Mouse (Mus musculus) heart, embryonic 14.5 days (tissue): ENCODE measurements at regions not wholly inside any gene's neighbourhood (a gene's known extent, or its start where the extent isn't known, plus 50 kb on each side); places are given as distances from the start of the nearest gene placed in this dataset.

Experiments
- ATAC-seq: fragments of 200-750 bp; cut with Nextera tagmentation; 2 replicates; pipeline ENCODE4 v1.8.0; 2017; ENCODE audit warnings: low read depth, moderate TSS enrichment; ENCODE audit not compliant: insufficient number of reproducible peaks, insufficient read depth, low FRiP score
- H3K27ac ChIP-seq, 2 experiments: fragments of 200-500 bp in 1 of 2; fragments of 300-500 bp in 1 of 2; sonication (generic) in 1 of 2; replicated peaks in 1 of 2; 2 replicates each; pipeline ENCODE4 v1.5.1; 2012 to 2014; ENCODE audit warnings: low read depth in 2 of 2, low read length in 2 of 2, control low read depth in 1 of 2, mild to moderate bottlenecking in 1 of 2, mixed read lengths in 1 of 2; ENCODE audit not compliant: control insufficient read depth in 1 of 2, insufficient read depth in 1 of 2
- H3K27me3 ChIP-seq: fragments of 300-500 bp; sonication (generic); 2 replicates; pipeline ENCODE4 v1.6.1; 2014; ENCODE audit warnings: mild to moderate bottlenecking, low read length, control low read depth; ENCODE audit not compliant: control insufficient read depth, insufficient read depth
- H3K36me3 ChIP-seq: fragments of 300-500 bp; sonication (generic); 2 replicates; pipeline ENCODE4 v1.6.1; 2014; ENCODE audit warnings: mild to moderate bottlenecking, control low read depth, low read length, mixed read lengths; ENCODE audit not compliant: control insufficient read depth, insufficient read depth
- H3K4me1 ChIP-seq, 2 experiments: fragments of 200-500 bp in 1 of 2; fragments of 300-500 bp in 1 of 2; sonication (generic) in 1 of 2; 2 replicates each; pipeline ENCODE4 v1.6.1; 2012 to 2014; ENCODE audit warnings: low read length in 2 of 2, control low read depth in 1 of 2, mixed read lengths in 1 of 2; ENCODE audit not compliant: control insufficient read depth in 2 of 2, insufficient read depth in 2 of 2
- H3K4me2 ChIP-seq: fragments of 300-500 bp; sonication (generic); 2 replicates; pipeline ENCODE4 v1.6.1; 2014; ENCODE audit warnings: mild to moderate bottlenecking, low read length
- H3K4me3 ChIP-seq, 2 experiments: fragments of 200-500 bp in 1 of 2; fragments of 300-500 bp in 1 of 2; sonication (generic) in 1 of 2; 2 replicates each; pipeline ENCODE4 v1.5.1; 2012 to 2014; ENCODE audit warnings: low read length in 2 of 2, mild to moderate bottlenecking in 2 of 2, control low read depth in 1 of 2, low read depth in 1 of 2, moderate library complexity in 1 of 2; ENCODE audit not compliant: control insufficient read depth in 1 of 2, insufficient read depth in 1 of 2
- H3K9ac ChIP-seq: fragments of 300-500 bp; sonication (generic); 2 replicates; pipeline ENCODE4 v1.6.1; 2014; ENCODE audit warnings: mild to moderate bottlenecking, low read length
- H3K9me3 ChIP-seq: fragments of 300-500 bp; sonication (generic); 2 replicates; pipeline ENCODE4 v1.6.1; 2016; ENCODE audit warnings: low read length, control low read depth; ENCODE audit not compliant: control insufficient read depth
- WGBS: fragments of 180-500 bp; shearing (Covaris S2); extraction: QIAGEN DNeasy Blood & Tissue Kit; methylation state at CpG from one replicate; pipeline ENCODE4 v1.1.7; 2014; 5-methylcytosine and 5-hydroxymethylcytosine counted together

GRCm38 (mm10) chr11:19135375-19136050 lies 116.7 kb upstream of the Meis1 start:
- Histone ChIP-seq H3K9me3 (no peaks in the 10 kb centered on the region), H3K4me3 (no peak overlapping the region), H3K4me1 (peaks cover 0 to 3% of the 10 kb centered on the region in 2 experiments; a peak in 1 of 4 replicates), H3K9ac (no peak overlapping the region), H3K36me3 (no peaks in the 10 kb centered on the region), H3K27me3 (no peaks in the 10 kb centered on the region), H3K27ac (no peak overlapping the region), H3K4me2 (no peak overlapping the region)
- 35% methylated on average over 2 of the region's 2 CpGs for WGBS
- no peak for ATAC-seq

- no peak overlapping the region for H3K9ac ChIP-seq
- H3K4me2 ChIP-seq, result no peak overlapping the region
- H3K9me3 ChIP-seq, result no peaks in the 10 kb centered on the region
- H3K27ac ChIP-seq, result no peak overlapping the region
- H3K27me3 ChIP-seq, result no peaks in the 10 kb centered on the region
- peaks cover 0 to 3% of the 10 kb centered on the region in 2 experiments; a peak in 1 of 4 replicates for H3K4me1 ChIP-seq
- no peak for ATAC-seq
- H3K36me3 ChIP-seq, result no peaks in the 10 kb centered on the region
- no peak overlapping the region for H3K4me3 ChIP-seq
- WGBS, result 71% methylated on average over 5 of the region's 5 CpGs
Measured at GRCm38 (mm10) chr11:19138423-19138822, 119.6 kb upstream of the Meis1 start.

DNA sequence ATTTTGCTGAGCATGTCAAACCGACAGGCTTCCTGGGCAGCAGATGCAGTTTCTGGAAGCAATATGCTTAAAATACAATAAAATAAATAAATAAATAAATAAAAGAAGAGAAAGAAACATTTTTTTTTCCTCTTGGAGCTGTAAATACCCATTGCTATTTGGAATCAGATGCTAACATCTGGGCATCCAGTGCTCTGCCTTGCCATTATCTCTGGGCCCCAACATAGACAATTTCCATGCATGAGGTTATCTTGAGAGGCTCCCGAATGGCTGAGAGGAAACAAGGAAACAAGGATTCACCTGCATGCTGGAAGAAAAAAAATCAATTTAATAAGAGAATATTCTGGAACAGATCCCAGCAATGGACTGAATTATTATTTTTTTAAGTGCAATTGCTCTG lies 120.0 kb upstream of the Meis1 start:
- no peak overlapping the region for H3K9ac ChIP-seq
- no peak overlapping the region for H3K4me2 ChIP-seq
- no peaks in the 10 kb centered on the region for H3K9me3 ChIP-seq
- no peak overlapping the region for H3K4me3 ChIP-seq
- 58% methylated on average over 2 of the region's 2 CpGs for WGBS
- H3K27me3 ChIP-seq, result no peaks in the 10 kb centered on the region
- H3K27ac ChIP-seq, result no peak overlapping the region
- no peaks in the 10 kb centered on the region for H3K36me3 ChIP-seq
- peaks cover 0 to 3% of the 10 kb centered on the region in 2 experiments; a peak in 1 of 4 replicates for H3K4me1 ChIP-seq
- no peak for ATAC-seq

DNA sequence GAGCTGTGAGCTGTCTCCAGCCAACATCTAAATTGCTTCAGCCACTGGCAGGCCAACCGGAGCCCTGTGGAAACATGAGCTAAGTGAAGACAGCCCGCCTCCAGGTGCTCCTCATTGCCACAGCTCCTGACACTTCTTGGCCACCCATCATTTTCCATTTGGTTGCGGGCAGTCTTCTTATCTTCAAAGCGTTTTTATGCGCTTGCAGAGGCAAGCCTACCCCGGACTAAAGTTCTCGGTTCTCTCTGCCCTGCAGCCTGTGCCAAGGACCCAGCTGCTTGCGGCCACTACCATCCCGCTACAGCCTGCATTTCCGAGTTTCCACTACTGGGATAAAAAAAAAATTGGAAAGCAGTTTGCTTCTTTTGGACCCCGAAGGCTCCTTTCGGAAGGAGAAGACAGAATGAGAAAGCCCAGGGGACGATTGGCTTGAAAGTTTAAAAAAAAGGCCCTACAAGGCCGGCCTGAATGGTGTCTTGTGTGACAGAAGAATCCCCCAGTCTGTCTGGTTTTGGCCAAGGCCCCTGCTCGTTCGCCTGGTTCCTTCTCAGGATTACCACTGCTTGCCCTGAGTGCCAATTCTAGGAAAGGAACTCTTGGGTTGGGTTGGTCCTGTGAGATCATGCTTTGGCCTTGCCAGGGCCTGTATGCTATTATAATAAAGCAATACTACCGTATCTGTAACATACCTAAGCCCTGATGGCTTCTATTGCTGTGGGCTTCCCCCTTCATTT lies 124.6 kb upstream of the Meis1 start:
- Histone ChIP-seq H3K27ac (no peak overlapping the region), H3K9me3 (no peaks in the 10 kb centered on the region), H3K27me3 (no peaks in the 10 kb centered on the region), H3K36me3 (no peaks in the 10 kb centered on the region), H3K4me2 (no peak overlapping the region), H3K9ac (no peak overlapping the region), H3K4me3 (no peak overlapping the region), H3K4me1 (peaks cover 0 to 3% of the 10 kb centered on the region in 2 experiments; a peak in 1 of 4 replicates)
- peak; percentile 31; the same call in 1 of the 2 replicates for ATAC-seq
- 50% methylated on average over 17 of the region's 17 CpGs for WGBS

DNA sequence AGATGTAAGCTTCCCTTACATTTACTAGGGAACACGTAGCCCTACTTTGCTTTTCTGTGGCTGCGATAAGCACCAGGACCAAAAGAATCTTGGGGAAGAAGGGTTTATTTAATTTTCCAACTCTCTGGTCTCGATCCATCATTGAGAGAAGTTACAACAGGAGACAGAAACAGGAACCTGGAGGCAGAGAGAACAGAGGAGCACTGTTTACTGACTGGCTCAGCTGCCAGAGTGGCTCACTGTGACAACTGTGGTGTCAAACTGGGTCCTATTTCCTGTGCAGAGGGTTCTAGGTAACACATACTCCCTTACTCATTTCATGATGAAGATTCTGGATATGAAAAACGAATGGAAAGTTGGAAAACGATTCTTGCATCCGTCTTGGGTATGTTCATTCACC lies 125.7 kb upstream of the Meis1 start:
- no peaks in the 10 kb centered on the region for H3K27me3 ChIP-seq
- ATAC-seq, result no peak
- 83% methylated on average over 6 of the region's 6 CpGs for WGBS
- no peaks in the 10 kb centered on the region for H3K9me3 ChIP-seq
- no peaks in the 10 kb centered on the region for H3K36me3 ChIP-seq
- H3K9ac ChIP-seq, result no peak overlapping the region
- no peak overlapping the region for H3K4me3 ChIP-seq
- H3K27ac ChIP-seq, result no peak overlapping the region
- H3K4me2 ChIP-seq, result no peak overlapping the region
- peaks cover 0 to 3% of the 10 kb centered on the region in 2 experiments; a peak in 1 of 4 replicates for H3K4me1 ChIP-seq

- Histone ChIP-seq H3K36me3 (no peaks in the 10 kb centered on the region), H3K4me1 (peaks cover 0 to 3% of the 10 kb centered on the region in 2 experiments; a peak in 1 of 4 replicates), H3K27me3 (no peaks in the 10 kb centered on the region), H3K4me2 (no peak overlapping the region), H3K9ac (no peak overlapping the region), H3K27ac (no peak overlapping the region), H3K4me3 (no peak overlapping the region), H3K9me3 (no peaks in the 10 kb centered on the region)
- no peak for ATAC-seq
- 46% methylated on average over 9 of the region's 9 CpGs for WGBS
Measured at GRCm38 (mm10) chr11:19145263-19145662, 126.5 kb upstream of the Meis1 start.

DNA sequence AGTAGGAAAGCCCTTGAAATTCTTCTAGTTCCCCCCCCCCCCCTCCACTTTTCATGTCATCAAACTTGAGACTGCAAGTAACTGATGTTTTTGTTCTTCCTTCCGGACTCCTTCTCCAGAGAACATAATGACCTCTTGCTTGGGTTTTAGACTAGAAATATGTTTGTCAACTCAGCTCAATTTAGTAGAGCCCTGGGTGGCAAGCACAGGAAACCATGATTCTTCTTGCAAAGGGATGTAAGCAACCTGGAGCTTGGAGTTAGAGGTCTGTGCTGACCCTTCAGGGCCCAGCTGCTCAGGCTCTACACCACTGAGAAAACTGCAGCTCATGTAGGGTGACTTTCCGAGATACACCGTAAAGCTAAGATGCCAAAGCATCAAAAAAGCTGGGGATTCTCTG lies 127.2 kb upstream of the Meis1 start:
- WGBS, result 81% methylated on average over 3 of the region's 3 CpGs

More for the DNA sequence above, 127.2 kb upstream of the Meis1 start:
- Histone ChIP-seq H3K4me3 (no peak overlapping the region), H3K4me1 (peaks cover 0 to 3% of the 10 kb centered on the region in 2 experiments; a peak in 1 of 4 replicates), H3K36me3 (no peaks in the 10 kb centered on the region), H3K27me3 (no peaks in the 10 kb centered on the region), H3K9me3 (no peaks in the 10 kb centered on the region), H3K9ac (no peak overlapping the region), H3K4me2 (no peak overlapping the region), H3K27ac (no peak overlapping the region)
- ATAC-seq, result no peak
